Mouse (Mus musculus) ES-E14 (cell line): ENCODE measurements around the gene Guca2a.
"Not testable (repeated sequence)": the region's sequence is repeated elsewhere in the genome, so short reads cannot be mapped to it uniquely, and the experiment has no call there.

Source experiments
- HCFC1 ChIP-seq: IDR thresholded peaks from 2 replicates; pipeline ENCODE4 v1.6.1; 2012; ENCODE audit warnings: low read length, inconsistent platforms, borderline replicate concordance; ENCODE audit not compliant: insufficient read depth
- MAFK ChIP-seq: IDR thresholded peaks from 2 replicates; pipeline ENCODE4 v1.6.1; 2014; ENCODE audit warnings: mild to moderate bottlenecking, low read depth, low read length, inconsistent platforms; ENCODE audit not compliant: insufficient read depth

DNA sequence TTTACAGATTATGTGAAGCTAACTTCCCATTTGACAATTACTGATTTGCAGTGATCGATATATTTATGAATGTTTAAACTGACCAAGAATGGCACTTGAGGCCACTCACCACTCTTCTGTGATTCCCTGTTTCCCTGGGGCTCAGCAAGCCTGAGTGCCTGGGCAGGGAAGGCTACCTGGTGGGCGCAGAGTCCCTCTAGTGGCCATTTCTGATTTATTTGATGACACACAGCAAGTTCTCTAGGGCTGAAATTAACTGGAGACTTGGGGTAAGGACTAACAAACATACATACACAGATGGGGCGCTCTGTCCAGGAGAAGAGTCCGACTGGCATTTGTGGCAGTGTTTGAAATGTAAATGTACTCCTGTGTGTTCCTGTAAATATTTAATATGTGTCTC, 9.1 kb upstream of the Guca2a start:
- TF ChIP-seq HCFC1, MAFK: not testable (repeated sequence)
